Mouse (Mus musculus) stomach, embryonic 15.5 days (tissue): ENCODE measurements around the gene Ap2a1. TPM values are rescaled to one million over a fixed set of nuclear protein-coding genes. Genes with fewer than 3 reads are reported as not detected.

Experiments
- ATAC-seq: fragments of 200-750 bp; cut with Nextera tagmentation; 2 replicates; pipeline ENCODE4 v1.8.0; 2017; ENCODE audit warnings: low read depth, moderate number of reproducible peaks, moderate TSS enrichment; ENCODE audit not compliant: insufficient read depth, low FRiP score
- H3K27ac ChIP-seq: fragments of 300-500 bp; sonication (generic); 2 replicates; pipeline ENCODE4 v1.5.1; 2015; ENCODE audit warnings: mild to moderate bottlenecking, inconsistent platforms
- H3K27me3 ChIP-seq: fragments of 300-500 bp; sonication (generic); replicated peaks from 2 replicates; pipeline ENCODE4 v1.6.1; 2015; ENCODE audit warnings: inconsistent platforms
- H3K36me3 ChIP-seq: fragments of 300-500 bp; sonication (generic); 2 replicates; pipeline ENCODE4 v1.6.1; 2015; ENCODE audit warnings: inconsistent platforms
- H3K4me1 ChIP-seq: fragments of 300-500 bp; sonication (generic); 2 replicates; pipeline ENCODE4 v1.6.1; 2015; ENCODE audit warnings: inconsistent platforms
- H3K4me2 ChIP-seq: fragments of 300-500 bp; sonication (generic); 2 replicates; pipeline ENCODE4 v1.6.1; 2015; ENCODE audit warnings: mild to moderate bottlenecking, inconsistent platforms
- H3K4me3 ChIP-seq: fragments of 300-500 bp; sonication (generic); replicated peaks from 2 replicates; pipeline ENCODE4 v1.5.1; 2015; ENCODE audit warnings: inconsistent platforms
- H3K9ac ChIP-seq: fragments of 300-500 bp; sonication (generic); 2 replicates; pipeline ENCODE4 v1.6.1; 2015; ENCODE audit warnings: inconsistent platforms
- H3K9me3 ChIP-seq: fragments of 300-500 bp; sonication (generic); 2 replicates; pipeline ENCODE4 v1.6.1; 2016; ENCODE audit warnings: inconsistent platforms
- WGBS: fragments of 180-500 bp; shearing (Covaris S2); methylation state at CpG from one replicate; pipeline ENCODE4 v1.1.7; 2015; 5-methylcytosine and 5-hydroxymethylcytosine counted together
- polyA plus RNA-seq: library from polyadenylated mRNA; unstranded; fragments of >200 nt; fragmentation: Nextera tagmentation; extraction: Ambion mirVana; gene quantifications from 2 replicates; pipeline ENCODE4 v1.2.1, GENCODE M21; 2015

The Ap2a1 gene
- polyA plus RNA-seq, 1 experiment from 2014 or later = 61.6 TPM

DNA sequence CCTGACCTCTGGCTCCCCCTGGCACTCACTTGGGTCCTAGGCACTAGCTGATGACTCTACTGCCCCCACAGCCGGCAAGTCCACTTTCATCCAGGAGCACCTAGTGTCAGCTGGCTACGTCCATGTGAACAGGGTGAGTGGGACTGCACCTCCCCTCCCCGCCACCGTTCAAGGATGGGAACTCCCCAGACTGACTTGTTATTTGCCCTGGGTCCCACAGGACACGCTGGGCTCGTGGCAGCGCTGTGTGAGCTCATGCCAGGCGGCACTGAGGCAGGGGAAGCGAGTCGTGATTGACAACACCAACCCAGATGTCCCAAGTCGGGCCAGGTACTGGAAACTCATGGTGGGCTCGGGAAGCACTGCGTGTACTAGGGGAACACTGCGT, 67.9 kb downstream of the Ap2a1 start:
- Histone ChIP-seq H3K9me3 (no peaks in the 10 kb centered on the region), H3K27ac (peak overlapping the region; percentile 61; the same call in 1 of the 2 replicates), H3K9ac (no peak overlapping the region), H3K27me3 (no peaks in the 10 kb centered on the region), H3K4me2 (no peak overlapping the region), H3K4me3 (no peak overlapping the region), H3K36me3 (peaks cover 38% of the 10 kb centered on the region), H3K4me1 (peaks cover 49% of the 10 kb centered on the region)
- 76% methylated on average over 14 of the region's 14 CpGs for WGBS
- no peak for ATAC-seq

DNA sequence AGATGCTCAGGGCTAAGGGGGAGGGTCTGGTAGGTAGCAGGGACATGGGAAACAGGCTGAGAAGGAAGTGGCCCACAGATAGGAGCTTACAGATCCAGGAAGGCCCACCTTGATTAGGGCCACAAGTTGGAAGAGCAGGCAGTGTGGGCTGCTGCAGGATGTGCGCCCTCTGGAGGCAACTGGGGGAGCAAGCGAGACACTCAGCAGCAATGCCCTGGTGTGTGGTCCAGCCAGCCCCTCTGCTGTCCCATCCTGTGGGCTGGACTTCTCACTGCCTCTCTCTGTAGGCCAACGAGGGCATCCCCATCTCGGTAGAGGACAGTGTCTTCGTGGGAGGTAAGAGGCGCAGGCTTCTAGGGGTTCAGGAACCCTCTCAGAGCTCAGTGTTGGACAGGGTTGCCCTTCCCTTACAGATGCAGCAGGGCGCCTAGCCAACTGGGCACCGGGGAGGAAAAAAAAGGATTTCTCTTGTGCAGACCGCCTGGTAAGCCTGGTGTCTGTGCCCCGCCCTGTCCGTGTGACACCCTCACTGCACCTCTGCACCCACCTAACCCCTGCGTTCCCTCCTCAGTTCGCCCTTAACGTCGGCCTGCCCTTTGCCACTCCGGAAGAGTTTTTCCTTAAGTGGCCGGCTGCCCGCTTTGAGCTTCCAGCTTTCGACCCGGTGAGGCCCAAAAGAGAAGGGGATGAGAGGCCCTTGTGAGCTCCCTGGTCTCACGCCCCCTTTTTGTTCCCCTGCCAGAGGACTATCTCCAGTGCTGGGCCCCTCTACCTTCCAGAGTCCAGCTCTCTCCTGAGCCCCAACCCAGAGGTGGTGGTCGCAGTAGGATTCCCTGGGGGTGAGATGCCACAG, 68.5 kb downstream of the Ap2a1 start:
- Histone ChIP-seq H3K4me3 (no peak overlapping the region), H3K4me1 (peaks cover 45% of the 10 kb centered on the region), H3K9ac (no peak overlapping the region), H3K9me3 (no peaks in the 10 kb centered on the region), H3K36me3 (peaks cover 38% of the 10 kb centered on the region), H3K27ac (peak overlapping the region; percentile 61; the same call in 1 of the 2 replicates), H3K27me3 (no peaks in the 10 kb centered on the region), H3K4me2 (no peak overlapping the region)
- 52% methylated on average over 22 of the region's 22 CpGs for WGBS
- ATAC-seq = peak; percentile 25

DNA sequence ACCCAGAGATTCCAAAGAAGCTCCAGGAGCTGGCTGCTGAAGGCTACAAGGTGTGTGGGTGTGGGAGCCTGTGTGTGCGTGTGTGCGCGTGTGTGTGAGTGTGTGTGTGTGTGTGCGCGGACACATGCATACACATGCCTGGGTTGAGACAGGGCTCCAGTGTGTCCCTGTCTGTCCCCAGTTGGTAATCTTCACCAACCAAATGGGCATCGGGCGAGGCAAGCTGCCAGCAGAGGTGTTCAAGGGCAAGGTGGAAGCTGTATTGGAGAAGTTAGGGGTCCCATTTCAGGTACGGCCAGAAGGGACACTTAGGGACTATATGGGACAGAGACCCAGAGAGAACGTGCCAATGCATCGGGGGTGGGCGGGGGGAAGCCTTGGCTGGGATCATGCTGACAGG, 69.4 kb downstream of the Ap2a1 start:
- H3K27me3 ChIP-seq = no peaks in the 10 kb centered on the region
- peaks cover 36% of the 10 kb centered on the region for H3K36me3 ChIP-seq
- H3K9me3 ChIP-seq = no peaks in the 10 kb centered on the region
- ATAC-seq = no peak
- no peak overlapping the region for H3K9ac ChIP-seq
- no peak overlapping the region for H3K4me2 ChIP-seq
- 90% methylated on average over 11 of the region's 11 CpGs for WGBS
- no peak overlapping the region for H3K27ac ChIP-seq
- peaks cover 43% of the 10 kb centered on the region for H3K4me1 ChIP-seq
- no peak overlapping the region for H3K4me3 ChIP-seq

DNA sequence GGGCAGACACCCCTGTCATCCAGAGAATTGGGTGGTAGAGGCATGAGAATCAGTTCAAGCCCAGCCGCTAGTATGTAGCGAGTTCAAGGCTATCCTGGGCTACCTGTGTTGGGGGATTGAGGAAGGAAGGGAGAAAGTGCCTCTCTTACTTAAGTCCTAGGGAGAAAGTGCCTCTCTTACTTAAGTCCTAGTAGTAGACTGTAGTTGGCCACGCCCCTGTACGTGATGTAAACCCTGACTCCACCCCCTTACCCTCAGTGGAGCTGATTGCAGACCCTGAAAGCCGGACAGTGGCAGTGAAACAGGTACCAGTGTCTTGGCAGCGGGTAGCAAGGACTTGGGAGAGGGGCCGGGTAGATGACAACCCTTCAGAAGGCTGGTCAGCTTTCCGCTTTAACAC, 71.4 kb downstream of the Ap2a1 start:
- Histone ChIP-seq H3K4me1 (peaks cover 52% of the 10 kb centered on the region), H3K4me3 (peak overlapping the region; percentile 62), H3K27ac (peak overlapping the region; percentile 82), H3K4me2 (peak overlapping the region; percentile 87), H3K9ac (no peak overlapping the region), H3K27me3 (no peaks in the 10 kb centered on the region), H3K36me3 (peaks cover 16% of the 10 kb centered on the region), H3K9me3 (no peaks in the 10 kb centered on the region)
- WGBS = 21% methylated on average over 8 of the region's 8 CpGs
- no peak for ATAC-seq

DNA sequence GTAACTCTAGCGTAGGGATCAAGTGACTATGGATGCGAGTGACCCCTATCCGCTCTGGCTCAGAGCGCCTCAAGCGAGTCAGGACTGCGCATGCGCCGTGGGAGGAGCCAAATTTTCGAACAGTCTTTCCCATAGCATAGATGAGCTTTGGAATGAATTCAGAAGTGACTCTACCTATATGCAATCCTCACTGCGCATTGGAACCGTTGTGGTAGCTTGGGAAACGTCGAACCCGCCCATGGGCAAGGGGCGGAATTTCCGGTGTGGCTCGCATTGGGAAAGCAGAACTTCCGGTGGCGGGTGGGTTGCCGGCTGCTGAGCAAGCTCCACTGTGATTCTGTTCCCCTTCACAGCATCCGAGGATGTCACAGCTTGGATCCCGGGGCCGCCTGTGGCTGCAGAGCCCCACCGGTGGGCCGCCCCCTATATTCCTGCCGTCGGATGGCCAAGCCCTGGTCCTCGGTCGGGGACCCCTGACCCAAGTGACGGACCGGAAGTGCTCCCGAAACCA, 72.2 kb downstream of the Ap2a1 start, which contains the start of gene Pnkp:
Pnkp (plus strand) TSS at position 98 of the 511 bp plus-strand sequence.
- Histone ChIP-seq H3K27me3 (no peaks in the 10 kb centered on the region), H3K4me2 (peak within 1 kb of the TSS; percentile 87), H3K27ac (peak within 1 kb of the TSS; percentile 82), H3K9me3 (no peaks in the 10 kb centered on the region), H3K4me3 (peak within 1 kb of the TSS; percentile 62), H3K9ac (peak within 1 kb of the TSS; percentile 72), H3K36me3 (0 out of 2 replicates have a peak, but pooled peaks cover 12% of the 10 kb centered on the region), H3K4me1 (peaks cover 60% of the 10 kb centered on the region)
- peak; percentile 24; the same call in 1 of the 2 replicates for ATAC-seq
- under 1% methylated on average over 32 of the region's 32 CpGs for whole genome bisulfite sequencing

DNA sequence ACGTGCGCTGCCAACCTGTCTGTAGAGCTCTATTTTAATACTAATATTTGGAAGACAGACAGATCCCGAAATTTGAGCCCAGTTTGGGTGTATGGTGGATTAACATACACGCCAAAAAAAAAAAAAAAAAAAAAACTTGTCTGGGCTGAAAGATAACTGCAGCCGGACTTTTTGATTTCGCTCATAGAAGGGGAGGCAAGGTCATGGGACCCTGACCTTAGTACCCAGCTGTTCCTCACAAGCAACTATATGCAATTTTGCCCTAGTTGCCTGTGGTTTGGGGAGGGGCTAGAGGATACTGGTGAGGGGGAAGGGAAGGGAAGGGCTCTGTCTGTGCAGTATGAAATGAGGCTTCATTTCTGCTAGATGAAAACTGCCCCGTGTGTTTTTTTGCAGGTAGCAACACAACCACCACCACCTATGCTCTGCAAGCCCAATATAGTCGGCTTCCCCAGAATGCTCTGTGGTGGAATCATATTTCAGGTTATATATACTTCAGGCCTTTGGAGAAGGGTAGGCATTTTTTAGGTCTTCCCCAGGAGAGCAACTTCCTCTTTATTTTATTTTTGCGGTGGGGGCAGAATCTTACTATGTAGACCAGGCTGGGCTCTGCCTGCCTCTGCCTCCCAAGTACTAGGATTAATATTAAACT, 72.9 kb downstream of the Ap2a1 start:
- Histone ChIP-seq H3K27ac (peak overlapping the region; percentile 82), H3K9ac (peak overlapping the region; percentile 72; the same call in 1 of the 2 replicates), H3K9me3 (no peaks in the 10 kb centered on the region), H3K4me2 (peak overlapping the region; percentile 87), H3K4me3 (peak overlapping the region; percentile 62), H3K4me1 (peaks cover 60% of the 10 kb centered on the region), H3K27me3 (no peaks in the 10 kb centered on the region), H3K36me3 (peaks cover 8% of the 10 kb centered on the region; the same call in 1 of the 2 replicates)
- WGBS = 57% methylated on average over 9 of the region's 9 CpGs
- no peak for ATAC-seq

DNA sequence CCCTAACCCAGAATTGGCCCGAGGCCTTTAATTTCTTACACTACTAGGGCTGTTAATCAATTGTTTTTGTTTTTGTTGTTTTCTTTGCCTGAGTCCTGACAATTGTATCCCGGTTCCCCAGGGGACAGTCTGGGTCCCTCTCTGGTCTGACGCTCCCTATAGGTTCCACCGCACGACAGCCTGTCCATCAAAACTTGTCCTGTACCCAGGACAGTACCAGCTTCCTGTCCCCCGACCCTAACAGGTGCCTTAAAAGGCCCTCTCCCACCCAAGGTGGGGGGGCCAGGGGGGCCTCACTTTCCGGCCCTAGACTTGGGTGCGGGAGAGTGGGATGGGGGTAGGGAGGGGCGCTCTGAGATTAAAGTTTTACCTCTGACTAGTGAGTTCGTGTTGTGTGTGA, 74.3 kb downstream of the Ap2a1 start:
- Histone ChIP-seq H3K9ac (peak overlapping the region; percentile 56), H3K4me3 (peak overlapping the region; percentile 57), H3K9me3 (no peaks in the 10 kb centered on the region), H3K27me3 (no peaks in the 10 kb centered on the region), H3K4me1 (peaks cover 63% of the 10 kb centered on the region), H3K4me2 (peak overlapping the region; percentile 88), H3K36me3 (peaks cover 7% of the 10 kb centered on the region; the same call in 1 of the 2 replicates), H3K27ac (peak overlapping the region; percentile 99)
- no peak for ATAC-seq
- WGBS = 41% methylated on average over 10 of the region's 10 CpGs

DNA sequence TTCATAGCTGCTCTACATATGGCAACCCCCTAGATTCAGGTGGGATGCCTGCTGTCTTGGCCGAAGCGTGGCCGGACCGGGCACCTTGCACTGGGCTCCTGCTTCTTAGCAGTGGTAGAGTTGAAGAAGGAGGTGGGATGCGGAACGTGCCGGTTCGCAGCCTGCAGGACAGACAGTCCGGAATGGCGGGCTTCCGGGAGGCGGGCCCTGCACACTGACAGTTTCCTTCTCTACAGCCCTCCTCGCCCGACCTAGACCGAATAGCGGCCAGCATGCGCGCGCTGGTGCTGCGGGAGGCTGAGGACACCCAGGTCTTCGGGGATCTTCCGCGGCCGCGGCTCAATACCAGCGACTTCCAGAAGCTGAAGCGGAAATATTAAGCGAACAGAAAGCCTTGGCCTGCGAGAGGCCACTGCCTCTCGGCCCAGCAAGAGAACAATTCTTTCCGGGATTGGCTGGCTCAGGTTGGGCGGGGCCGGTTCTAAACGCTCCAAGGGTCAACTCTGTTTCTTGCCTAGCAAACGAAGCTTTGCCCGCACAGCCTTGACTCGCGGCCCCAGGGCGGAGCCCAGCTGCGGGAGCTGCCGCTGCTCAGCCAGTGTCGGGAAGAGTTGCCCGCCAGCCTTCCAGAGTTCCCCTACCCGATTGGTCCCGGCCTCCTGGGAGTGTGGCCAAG, 74.8 kb downstream of the Ap2a1 start:
- Histone ChIP-seq H3K9me3 (no peaks in the 10 kb centered on the region), H3K27ac (peak overlapping the region; percentile 99), H3K36me3 (peaks cover 7% of the 10 kb centered on the region; the same call in 1 of the 2 replicates), H3K27me3 (no peaks in the 10 kb centered on the region), H3K4me2 (peak overlapping the region; percentile 88), H3K4me3 (peak overlapping the region; percentile 57), H3K4me1 (peaks cover 63% of the 10 kb centered on the region), H3K9ac (peak overlapping the region; percentile 56)
- WGBS = 1% methylated on average over 45 of the region's 45 CpGs
- peak; percentile 72 for ATAC-seq

DNA sequence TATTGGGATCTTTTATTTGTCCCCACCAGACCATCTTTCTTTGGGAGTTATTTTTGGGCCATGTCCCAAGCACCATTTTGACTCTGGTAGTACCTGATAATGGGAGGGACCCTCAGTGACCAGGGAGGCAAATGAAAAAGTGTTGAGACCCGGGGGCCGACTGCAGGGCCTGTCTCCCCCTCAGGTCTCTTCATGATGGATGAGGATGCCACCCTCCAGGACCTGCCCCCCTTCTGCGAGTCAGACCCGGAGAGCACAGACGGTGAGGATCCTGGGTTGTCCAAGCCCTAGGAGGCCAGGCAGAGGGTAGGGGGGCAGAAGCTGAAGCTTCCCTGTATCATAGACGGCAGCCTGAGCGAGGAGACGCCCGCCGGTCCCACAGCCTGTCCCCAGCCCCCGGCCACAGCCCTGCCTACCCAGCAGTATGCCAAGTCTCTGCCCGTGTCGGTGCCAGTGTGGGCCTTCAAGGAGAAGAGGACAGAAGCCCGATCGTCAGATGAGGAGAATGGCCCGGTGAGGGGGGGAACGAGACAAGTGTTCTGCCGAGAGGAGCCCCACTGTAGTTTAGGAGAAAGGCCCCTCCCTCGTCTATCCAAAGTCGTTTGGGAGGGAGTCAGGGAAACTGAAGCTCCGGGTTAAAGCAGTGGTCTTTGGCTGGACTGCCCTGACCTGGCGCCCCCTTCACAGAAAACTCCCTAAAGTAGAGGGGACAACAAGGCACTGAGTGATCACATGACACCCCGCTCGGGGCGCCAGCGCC, 75.5 kb downstream of the Ap2a1 start:
- Histone ChIP-seq H3K9ac (peak overlapping the region; percentile 56), H3K36me3 (peaks cover 7% of the 10 kb centered on the region; the same call in 1 of the 2 replicates), H3K27ac (peak overlapping the region; percentile 99), H3K4me1 (peaks cover 63% of the 10 kb centered on the region), H3K27me3 (no peaks in the 10 kb centered on the region), H3K4me3 (peak overlapping the region; percentile 57), H3K4me2 (peak overlapping the region; percentile 88), H3K9me3 (no peaks in the 10 kb centered on the region)
- WGBS = 27% methylated on average over 26 of the region's 26 CpGs
- ATAC-seq = no peak

DNA sequence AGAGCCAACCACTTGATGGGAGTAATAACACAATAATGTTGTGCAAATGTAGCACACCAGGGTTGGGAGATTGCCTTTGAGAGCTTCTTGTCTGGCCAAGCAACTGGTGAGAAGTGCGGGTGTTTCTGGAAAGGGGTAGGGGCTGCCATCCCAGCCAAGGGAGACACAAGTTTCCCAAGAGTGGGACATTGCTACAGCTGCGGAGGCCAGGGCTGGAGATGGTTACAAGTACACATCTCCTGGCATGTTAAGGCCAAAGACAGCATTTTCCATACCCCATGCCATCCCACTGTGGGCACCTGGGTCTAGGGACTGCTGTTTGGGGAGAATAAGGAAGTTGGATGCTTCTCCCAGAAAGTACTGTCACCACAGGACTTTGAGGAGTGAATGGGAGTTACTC, 76.2 kb downstream of the Ap2a1 start:
- Histone ChIP-seq H3K9me3 (no peaks in the 10 kb centered on the region), H3K4me3 (no peak overlapping the region), H3K27me3 (no peaks in the 10 kb centered on the region), H3K9ac (no peak overlapping the region), H3K27ac (no peak overlapping the region), H3K36me3 (peaks cover 7% of the 10 kb centered on the region; the same call in 1 of the 2 replicates), H3K4me2 (peak overlapping the region; percentile 88; the same call in 1 of the 2 replicates), H3K4me1 (peaks cover 57% of the 10 kb centered on the region)
- 88% methylated on average over 2 of the region's 2 CpGs for WGBS
- no peak for ATAC-seq
